Mouse (Mus musculus) ES-Bruce4 (cell line): ENCODE results near the gene Msantd2.

ENCODE experiments used
- CTCF ChIP-seq: IDR thresholded peaks from one replicate; pipeline ENCODE4 v1.8.1; 2011; ENCODE audit warnings: low read depth, low read length
- EP300 ChIP-seq: IDR thresholded peaks from 2 replicates; pipeline ENCODE4 v1.6.1; 2011; ENCODE audit warnings: low read depth, low read length; ENCODE audit not compliant: insufficient read depth
- POLR2A ChIP-seq: IDR thresholded peaks from one replicate; pipeline ENCODE4 v1.8.1; 2011; ENCODE audit warnings: low read length; ENCODE audit not compliant: insufficient read depth

GRCm38 (mm10) chr9:37501170-37501569 is 12.1 kb downstream of the Msantd2 start:
- TF ChIP-seq CTCF, result no peak
- TF ChIP-seq EP300, result no peak
- TF ChIP-seq POLR2A, result no peak
